Mouse (Mus musculus): ENCODE results near the gene Atf4. TPM values are rescaled to one million over a fixed set of nuclear protein-coding genes. Genes with fewer than 3 reads are reported as not detected.

Atf4 gene
- total and polyA plus RNA-seq, 2 experiments from 2014 or later, result 107 to 151 TPM

GRCm38 (mm10) chr15:80258240-80259170, 3.5 kb downstream of the Atf4 start:
- ATAC-seq (ENCODE audit: low FRiP score) (no peak), DNase-seq (ENCODE audit: low spot score) (no peak)
- Histone ChIP-seq H3K9me3 (ENCODE audit: low read length) (no peaks in the 10 kb centered on the region), H3K27me3 (ENCODE audit: insufficient read depth, low read length) (no peaks in the 10 kb centered on the region), H3K9ac (replicated peaks; ENCODE audit: low read length, poor library complexity, severe bottlenecking) (no peak overlapping the region), H3K27ac (ENCODE audit: low read depth, low read length) (peak overlapping the region; percentile 38; the same call in 1 of the 2 replicates), H3K4me2 (ENCODE audit: low read depth, low read length, poor library complexity, severe bottlenecking) (no peak overlapping the region), H3K36me3 (ENCODE audit: insufficient read depth, low read length) (peaks cover 34% of the 10 kb centered on the region), H3K4me1 (ENCODE audit: insufficient read depth, low read length) (peaks cover 12% of the 10 kb centered on the region; the same call in 1 of the 2 replicates), H3K4me3 (ENCODE audit: low read depth, low read length) (no peak overlapping the region)
- 69% methylated on average over 11 of the region's 11 CpGs for WGBS
- no peak for TF ChIP-seq CTCF (IDR thresholded peaks at IDR 0.05)

- no peak for ATAC-seq (ENCODE audit: low FRiP score)
- Histone ChIP-seq H3K4me3 (ENCODE audit: low read depth, low read length) (no peak overlapping the region), H3K9me3 (ENCODE audit: low read length) (no peaks in the 10 kb centered on the region), H3K36me3 (ENCODE audit: insufficient read depth, low read length) (peaks cover 34% of the 10 kb centered on the region), H3K4me1 (ENCODE audit: insufficient read depth, low read length) (peaks cover 14% of the 10 kb centered on the region; the same call in 1 of the 2 replicates), H3K27ac (ENCODE audit: low read depth, low read length) (no peak overlapping the region), H3K9ac (replicated peaks; ENCODE audit: low read length, poor library complexity, severe bottlenecking) (no peak overlapping the region), H3K4me2 (ENCODE audit: low read depth, low read length, poor library complexity, severe bottlenecking) (no peak overlapping the region), H3K27me3 (ENCODE audit: insufficient read depth, low read length) (no peaks in the 10 kb centered on the region)
- no peak for TF ChIP-seq CTCF (IDR thresholded peaks at IDR 0.05)
- no peak for DNase-seq (ENCODE audit: low spot score)
- 75% methylated on average over 7 of the region's 8 CpGs for WGBS
Observed at GRCm38 (mm10) chr15:80259406-80260045, 4.5 kb downstream of the Atf4 start.

GRCm38 (mm10) chr15:80260677-80261076, 5.7 kb downstream of the Atf4 start:
- ATAC-seq (ENCODE audit: low FRiP score) (no peak), DNase-seq (ENCODE audit: low spot score) (peak; percentile 86)
- Histone ChIP-seq H3K9ac (replicated peaks; ENCODE audit: low read length, poor library complexity, severe bottlenecking) (no peak overlapping the region), H3K4me2 (ENCODE audit: low read depth, low read length, poor library complexity, severe bottlenecking) (no peak overlapping the region), H3K9me3 (ENCODE audit: low read length) (no peaks in the 10 kb centered on the region), H3K27ac (ENCODE audit: low read depth, low read length) (no peak overlapping the region), H3K36me3 (ENCODE audit: insufficient read depth, low read length) (peaks cover 34% of the 10 kb centered on the region), H3K4me3 (ENCODE audit: low read depth, low read length) (no peak overlapping the region), H3K4me1 (ENCODE audit: insufficient read depth, low read length) (peaks cover 14% of the 10 kb centered on the region; the same call in 1 of the 2 replicates), H3K27me3 (ENCODE audit: insufficient read depth, low read length) (no peaks in the 10 kb centered on the region)
- peak; percentile 96 for TF ChIP-seq CTCF (IDR thresholded peaks at IDR 0.05)
- WGBS, result 19% methylated on average over 3 of the region's 3 CpGs

GRCm38 (mm10) chr15:80261100-80261499, 6.1 kb downstream of the Atf4 start:
- H3K27ac ChIP-seq (ENCODE audit: low read depth, low read length), result no peak overlapping the region
- TF ChIP-seq CTCF (IDR thresholded peaks at IDR 0.05), result no peak

GRCm38 (mm10) chr15:80263610-80264575, 8.9 kb downstream of the Atf4 start, which contains the start of gene Rps19bp1:
Gene Rps19bp1, minus strand, starts transcription at chr15:80264315.
- Histone ChIP-seq H3K27me3 (ENCODE audit: insufficient read depth, low read length) (no peaks in the 10 kb centered on the region), H3K4me2 (ENCODE audit: low read depth, low read length, poor library complexity, severe bottlenecking) (peak within 1 kb of the TSS; percentile 83), H3K9ac (replicated peaks; ENCODE audit: low read length, poor library complexity, severe bottlenecking) (peak within 1 kb of the TSS; percentile 86), H3K4me1 (ENCODE audit: insufficient read depth, low read length) (peaks cover 7% of the 10 kb centered on the region; the same call in 1 of the 2 replicates), H3K9me3 (ENCODE audit: low read length) (no peaks in the 10 kb centered on the region), H3K4me3 (ENCODE audit: low read depth, low read length) (peak within 1 kb of the TSS; percentile 76), H3K27ac (ENCODE audit: low read depth, low read length) (peak within 1 kb of the TSS; percentile 48; the same call in 1 of the 2 replicates), H3K36me3 (ENCODE audit: insufficient read depth, low read length) (peaks cover 11% of the 10 kb centered on the region)
- DNase-seq (ENCODE audit: low spot score) (peak; percentile 94), ATAC-seq (ENCODE audit: low FRiP score) (peak; percentile 86)
- WGBS, result 1% methylated on average over 63 of the region's 66 CpGs
- no peak; the same call in 1 of the 2 replicates for TF ChIP-seq CTCF (IDR thresholded peaks at IDR 0.05)

More at GRCm38 (mm10) chr15:80261100-80261499, 6.1 kb downstream of the Atf4 start:
- Histone ChIP-seq H3K27me3 (ENCODE audit: insufficient read depth, low read length) (no peaks in the 10 kb centered on the region), H3K4me1 (ENCODE audit: insufficient read depth, low read length) (peaks cover 14% of the 10 kb centered on the region; the same call in 1 of the 2 replicates), H3K9ac (replicated peaks; ENCODE audit: low read length, poor library complexity, severe bottlenecking) (no peak overlapping the region), H3K4me3 (ENCODE audit: low read depth, low read length) (no peak overlapping the region), H3K4me2 (ENCODE audit: low read depth, low read length, poor library complexity, severe bottlenecking) (no peak overlapping the region), H3K9me3 (ENCODE audit: low read length) (no peaks in the 10 kb centered on the region), H3K36me3 (ENCODE audit: insufficient read depth, low read length) (peaks cover 34% of the 10 kb centered on the region)
- no peak for ATAC-seq (ENCODE audit: low FRiP score)
- 83% methylated on average over 7 of the region's 7 CpGs for WGBS
- no peak for DNase-seq (ENCODE audit: low spot score)

Data from midbrain, postnatal 0 days (tissue).